In genomic region chr15:86110361-86111103, GRCm38 (mm10) we compare ENCODE assay signal across 9 mouse cellular contexts. TPM values are rescaled to one million over a fixed set of nuclear protein-coding genes. Genes with fewer than 3 reads are reported as not detected.
DNase-seq lines count a peak whose midpoint lies in the region; ATAC-seq lines count a peak whose summit lies in the region.
"Had no signal": no experiment of that assay in that cellular context is flagged by ENCODE, and none has a peak within 500 bp of the region (broad histone marks: within the 10 kb centered on the region; RNA-seq: fewer than 3 reads in every experiment).

No protein-coding gene starts in this region.

- H3K36me3 ChIP-seq in heart, embryonic 16.5 days (ENCODE audit: control insufficient read depth, insufficient read depth), result no peaks in the 10 kb centered on the region

- peak; percentile 54 for DNase-seq in gastrocnemius, adult 18-20 months (ENCODE audit: low spot score)
- DNase-seq in gastrocnemius, postnatal 25 days, result no peak
- DNase-seq in spleen, postnatal 36 days (ENCODE audit: low spot score in 2 of 2), result peak; percentile 51 to 57
- DNase-seq in spleen, adult 18-20 months, result no peak
- peak; percentile 63 for DNase-seq in thymus, postnatal 4 days
- no peak for DNase-seq in kidney, postnatal 14 days
- no peak for DNase-seq in c-Kit-positive CD71-positive TER-119-positive erythroid progenitor cells, embryonic 14.5 days (ENCODE audit: low spot score)
- DNase-seq: midbrain, embryonic 14.5 days had no signal

- no peaks in the 10 kb centered on the region for H3K27me3 ChIP-seq in heart, embryonic 16.5 days (ENCODE audit: control insufficient read depth, insufficient read depth, low read length)

- 70% methylated on average over 10 of the region's 10 CpGs for WGBS in heart, embryonic 16.5 days

- H3K4me2 ChIP-seq in heart, embryonic 16.5 days (ENCODE audit: low read depth, low read length), result peak overlapping the region; percentile 51

- H3K4me3 ChIP-seq in heart, embryonic 16.5 days (ENCODE audit: low read length), result peak overlapping the region; percentile 23; the same call in 1 of the 2 replicates

- no peak for ATAC-seq in heart, embryonic 16.5 days (replicated peaks; ENCODE audit: extremely low read depth, insufficient read depth, low FRiP score)

- peak overlapping the region; percentile 60 for H3K9ac ChIP-seq in heart, embryonic 16.5 days (ENCODE audit: low read length)

- peaks cover 79% of the 10 kb centered on the region for H3K4me1 ChIP-seq in heart, embryonic 16.5 days (ENCODE audit: control insufficient read depth, insufficient read depth, low read length)

- peak overlapping the region; percentile 98 for H3K27ac ChIP-seq in heart, embryonic 16.5 days (ENCODE audit: low read length)

- H3K9me3 ChIP-seq in heart, embryonic 16.5 days (replicated peaks; ENCODE audit: control insufficient read depth, low read length), result no peaks in the 10 kb centered on the region

RNA-seq across cellular contexts. Expression of gene Gramd4, which starts 53.0 kb away (rescaled TPM):
- total RNA-seq in gastrocnemius, adult 18-20 months (2021), result 10 to 100 TPM in 1 of 2 experiments, 1 to 10 TPM in 1; 7.6 to 12.1 TPM
- 1 to 10 TPM; 4.2 to 9.7 TPM for total RNA-seq in gastrocnemius, postnatal 25 days (2021)
- 18.7 and 22.2 TPM in 2 replicates for polyA plus RNA-seq in heart, embryonic 16.5 days (2015; fragmentation: Nextera tagmentation; extraction: Ambion mirVana)

Comparison
In these comparisons a context has a peak if more than half of its experiments do, and no peak if none do; other contexts are left out.
1. DNase-seq: peak in gastrocnemius, adult 18-20 months (single experiment), spleen, postnatal 36 days (2 of 2) and thymus, postnatal 4 days (single experiment); none in gastrocnemius, postnatal 25 days (single experiment), spleen, adult 18-20 months (0 of 2), kidney, postnatal 14 days (single experiment) and c-Kit-positive CD71-positive TER-119-positive erythroid progenitor cells, embryonic 14.5 days (single experiment).